8 mouse cellular contexts compared by ENCODE assay signal in the genomic region with DNA sequence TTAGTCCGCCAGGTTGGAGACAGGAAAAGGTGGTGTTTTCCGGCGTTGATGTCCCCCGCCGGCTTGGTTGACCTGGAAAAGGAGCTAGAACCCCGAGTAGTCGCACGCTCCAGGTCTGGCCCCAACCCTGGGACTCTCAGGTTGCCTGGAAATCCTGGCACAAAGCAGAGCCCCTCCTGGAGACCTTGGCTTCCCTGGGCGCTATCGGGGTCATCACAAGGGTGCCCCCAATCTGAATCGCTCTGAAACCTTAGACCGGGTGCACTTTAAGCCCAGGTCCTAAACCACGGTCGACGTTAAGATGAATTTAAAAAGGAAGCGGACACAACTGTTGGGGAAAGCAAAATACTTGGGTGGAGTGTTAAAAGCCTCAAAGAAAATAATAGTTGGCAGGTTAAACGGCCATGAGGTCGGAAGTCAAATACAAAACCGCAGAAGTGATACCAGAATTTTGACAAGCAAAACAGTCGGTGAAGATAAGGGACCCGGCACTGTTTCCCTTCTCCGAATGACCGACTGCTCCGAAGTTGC. TPM values are rescaled to one million over a fixed set of nuclear protein-coding genes. Genes with fewer than 3 reads are reported as not detected.
DNase-seq lines count a peak whose midpoint lies in the region; ATAC-seq and TF ChIP-seq lines count a peak whose summit lies in the region.

No protein-coding gene starts in this region.

- WGBS in forebrain, embryonic 14.5 days, result 14% methylated on average over 23 of the region's 24 CpGs
- WGBS in kidney, postnatal 0 days, result 8% methylated on average over 24 of the region's 24 CpGs
- 10% methylated on average over 24 of the region's 24 CpGs for WGBS in midbrain, embryonic 13.5 days

- intact Hi-C loops in heart, postnatal 25 days (cut with DNase I), result loop anchor here (5.0 to 10.0 kb wide), 3 partner anchors 96 to 241 kb away; no protein-coding TSS in a partner anchor

- H3K36me3 ChIP-seq in forebrain, embryonic 14.5 days (ENCODE audit: control insufficient read depth, insufficient read depth, low read length), result no peaks in the 10 kb centered on the region
- no peaks in the 10 kb centered on the region for H3K36me3 ChIP-seq in kidney, postnatal 0 days (ENCODE audit: insufficient read depth, low read length)
- H3K36me3 ChIP-seq in midbrain, embryonic 13.5 days, result no peaks in the 10 kb centered on the region

- peak; percentile 97 for DNase-seq in heart, adult 11 months
- no peak for DNase-seq in heart, postnatal 25 days (ENCODE audit: low spot score)
- peak; percentile 75 for DNase-seq in R1 (ENCODE audit: low read depth, low spot score)
- no peak for DNase-seq in forebrain, embryonic 14.5 days (ENCODE audit: low spot score)
- DNase-seq in kidney, postnatal 0 days (ENCODE audit: low spot score), result no peak
- DNase-seq in yolk sac, embryonic 10.5 days (ENCODE audit: low spot score), result peak; percentile 29
- DNase-seq in MN1 (ENCODE audit: low spot score), result no peak

- H3K4me1 ChIP-seq in forebrain, embryonic 14.5 days (ENCODE audit: control insufficient read depth, insufficient read depth, low read length), result peaks cover 3% of the 10 kb centered on the region; the same call in 1 of the 2 replicates
- H3K4me1 ChIP-seq in kidney, postnatal 0 days (replicated peaks; ENCODE audit: insufficient read depth, low read length), result peaks cover 15% of the 10 kb centered on the region
- peaks cover 27% of the 10 kb centered on the region for H3K4me1 ChIP-seq in midbrain, embryonic 13.5 days (replicated peaks)

- no peak for TF ChIP-seq CTCF in kidney, postnatal 0 days (IDR thresholded peaks at IDR 0.05; ENCODE audit: low read depth)

- H3K27me3 ChIP-seq in forebrain, embryonic 14.5 days (replicated peaks; ENCODE audit: control insufficient read depth, insufficient read depth, low read length), result no peaks in the 10 kb centered on the region
- H3K27me3 ChIP-seq in kidney, postnatal 0 days (ENCODE audit: insufficient read depth, low read length), result 0 out of 2 replicates have a peak, but pooled peaks cover 3% of the 10 kb centered on the region
- H3K27me3 ChIP-seq in midbrain, embryonic 13.5 days, result peaks cover 15% of the 10 kb centered on the region

- ATAC-seq in forebrain, embryonic 14.5 days, result peak; percentile 24
- ATAC-seq in kidney, postnatal 0 days (replicated peaks; ENCODE audit: low FRiP score, low read depth), result no peak
- peak; percentile 40 for ATAC-seq in midbrain, embryonic 13.5 days

- H3K9ac ChIP-seq in forebrain, embryonic 14.5 days (ENCODE audit: low read length), result peak overlapping the region; percentile 91
- H3K9ac ChIP-seq in kidney, postnatal 0 days (ENCODE audit: low read depth, low read length), result peak overlapping the region; percentile 59
- peak overlapping the region; percentile 90 for H3K9ac ChIP-seq in midbrain, embryonic 13.5 days (replicated peaks)

- peak overlapping the region; percentile 68 for H3K4me3 ChIP-seq in forebrain, embryonic 14.5 days (ENCODE audit: low read depth, low read length)
- H3K4me3 ChIP-seq in kidney, postnatal 0 days (replicated peaks; ENCODE audit: low read depth, low read length), result peak overlapping the region; percentile 68
- H3K4me3 ChIP-seq in midbrain, embryonic 13.5 days (replicated peaks), result peak overlapping the region; percentile 82

- peak overlapping the region; percentile 91 for H3K4me2 ChIP-seq in forebrain, embryonic 14.5 days (ENCODE audit: low read length)
- peak overlapping the region; percentile 100 for H3K4me2 ChIP-seq in kidney, postnatal 0 days (ENCODE audit: low read length)
- H3K4me2 ChIP-seq in midbrain, embryonic 13.5 days (replicated peaks), result peak overlapping the region; percentile 86

- peak overlapping the region; percentile 91; the same call in 1 of the 2 replicates for H3K27ac ChIP-seq in forebrain, embryonic 14.5 days (ENCODE audit: low read depth, low read length)
- no peak overlapping the region for H3K27ac ChIP-seq in kidney, postnatal 0 days
- peak overlapping the region; percentile 92 for H3K27ac ChIP-seq in midbrain, embryonic 13.5 days

- H3K9me3 ChIP-seq in forebrain, embryonic 14.5 days (replicated peaks; ENCODE audit: control insufficient read depth, low read length), result no peaks in the 10 kb centered on the region
- no peaks in the 10 kb centered on the region for H3K9me3 ChIP-seq in kidney, postnatal 0 days (replicated peaks; ENCODE audit: low read length)
- no peaks in the 10 kb centered on the region for H3K9me3 ChIP-seq in midbrain, embryonic 13.5 days

RNA-seq across cellular contexts. Expression of gene Cdc42ep3, which starts 1.2 kb away (rescaled TPM):
- total RNA-seq in heart, postnatal 25 days (2021), result 10 to 100 TPM; 33.0 to 39.4 TPM
- polyA plus RNA-seq in forebrain, embryonic 14.5 days (2014; fragmentation: Nextera tagmentation; extraction: Ambion mirVana), result 41.3 and 42.4 TPM in 2 replicates
- polyA plus RNA-seq in kidney, postnatal 0 days (2015; fragmentation: Nextera tagmentation; extraction: Ambion mirVana), result 47.9 and 51.8 TPM in 2 replicates
- polyA plus RNA-seq in midbrain, embryonic 13.5 days (2015; fragmentation: Nextera tagmentation; extraction: Ambion mirVana), result 31.7 and 36.6 TPM in 2 replicates

Comparison
In these comparisons a context has a peak if more than half of its experiments do, and no peak if none do; other contexts are left out.
1. DNase-seq: peak in heart, adult 11 months (single experiment), R1 (single experiment) and yolk sac, embryonic 10.5 days (single experiment); none in heart, postnatal 25 days (single experiment), forebrain, embryonic 14.5 days (single experiment), kidney, postnatal 0 days (single experiment) and MN1 (single experiment).
2. Peak in every context shown above with its lines, with median percentiles within 50 percentile points of each other: H3K4me2 ChIP-seq, H3K4me3 ChIP-seq and H3K9ac ChIP-seq.